Mouse (Mus musculus) E14TG2a.4 (cell line): Measurements from ENCODE around the gene Lysmd2.

Experiments used
- CTCF ChIP-seq: conservative IDR thresholded peaks from 2 replicates; pipeline ENCODE4 v1.5.1; 2014; ENCODE audit warnings: low read length
- NANOG ChIP-seq: IDR thresholded peaks from 2 replicates; pipeline ENCODE4 v1.6.1; 2014; ENCODE audit warnings: borderline replicate concordance, low read length, mixed read lengths

DNA sequence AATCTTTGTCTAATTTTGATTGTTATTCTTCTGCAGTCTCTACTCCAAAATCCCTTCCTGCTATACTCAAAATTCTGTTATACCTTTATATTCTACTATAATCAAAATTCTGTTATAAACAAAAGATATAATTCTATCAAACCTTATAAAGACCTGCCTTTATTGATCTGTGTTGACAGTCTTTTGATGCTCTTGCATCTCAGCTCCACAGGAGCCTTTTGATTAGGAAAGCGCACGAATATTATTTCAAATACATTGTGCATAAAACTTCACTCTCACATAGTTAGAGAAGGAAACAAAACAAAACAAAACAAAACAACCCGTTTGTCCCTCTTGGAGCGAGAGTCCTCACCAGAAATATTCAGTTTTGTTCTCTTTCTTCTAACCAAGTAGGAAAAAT lies 58.8 kb downstream of the Lysmd2 start:
- TF ChIP-seq CTCF (no peak), NANOG (no peak)
